Mouse (Mus musculus) cortical plate, adult 2 months (tissue): ENCODE data around the gene Taf1b.
A peak's percentile ranks its signal among the peaks of the same experiment; 100 is the strongest.

Experiments
- CTCF ChIP-seq: fragments of 200-500 bp; IDR thresholded peaks from 2 replicates; pipeline ENCODE4 v1.5.1; 2011; ENCODE audit warnings: mild to moderate bottlenecking, control low read depth, low read length; ENCODE audit not compliant: insufficient read depth; ENCODE audit errors: extremely low read depth
- POLR2A ChIP-seq: fragments of 200-500 bp; IDR thresholded peaks from 2 replicates; pipeline ENCODE4 v1.6.1; 2011; ENCODE audit warnings: mild to moderate bottlenecking, low read length, control low read depth; ENCODE audit not compliant: insufficient read depth; ENCODE audit errors: extremely low read depth

- TF ChIP-seq CTCF: peak; percentile 75
- no peak for TF ChIP-seq POLR2A
Measured at GRCm38 (mm10) chr12:24470943-24471342, 27.2 kb upstream of the Taf1b start.
